Mouse (Mus musculus): ENCODE data around the gene Itln1. TPM values are rescaled to one million over a fixed set of nuclear protein-coding genes. Genes with fewer than 3 reads are reported as not detected.

Gene Itln1
- not detected in 2 replicates for polyA plus RNA-seq (2015; fragmentation: Nextera tagmentation; extraction: Ambion mirVana)

DNA sequence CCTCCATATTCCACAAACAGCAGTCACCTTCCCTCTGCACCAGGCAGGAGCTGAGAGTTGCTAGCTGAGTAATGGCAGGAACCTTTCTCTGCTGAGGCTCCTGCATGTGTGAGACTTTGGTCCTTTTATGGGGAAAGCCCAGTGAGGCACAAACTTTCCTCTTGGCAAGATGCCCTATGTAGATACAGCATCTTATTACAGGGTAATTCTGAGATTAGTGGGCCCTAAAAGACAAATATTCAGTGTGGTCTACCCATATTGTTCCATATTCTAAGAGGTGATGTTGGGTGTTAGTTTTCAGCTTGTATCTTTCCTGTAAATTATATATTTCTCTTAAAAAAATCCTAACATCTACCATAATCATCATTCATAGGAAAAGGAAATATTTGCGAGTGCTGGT lies at the start of gene Itln1:
Itln1 (minus strand) TSS at position 101 of the 400 bp plus-strand sequence.
- Histone ChIP-seq H3K9ac (replicated peaks; ENCODE audit: low read length) (no peak within 1 kb of the TSS), H3K27me3 (ENCODE audit: insufficient read depth, low read length) (no peaks in the 10 kb centered on the region), H3K27ac (ENCODE audit: low read length) (no peak within 1 kb of the TSS), H3K4me2 (replicated peaks; ENCODE audit: low read depth, low read length) (no peak within 1 kb of the TSS), H3K36me3 (ENCODE audit: insufficient read depth, low read length) (no peaks in the 10 kb centered on the region), H3K4me3 (ENCODE audit: low read length) (no peak within 1 kb of the TSS), H3K9me3 (ENCODE audit: low read length) (peaks cover 11% of the 10 kb centered on the region; the same call in 1 of the 2 replicates), H3K4me1 (ENCODE audit: insufficient read depth, low read length) (no peaks in the 10 kb centered on the region)
- no peak for ATAC-seq (ENCODE audit: low FRiP score, low TSS enrichment)
- 93% methylated on average over 1 of the region's 1 CpGs for WGBS

DNA sequence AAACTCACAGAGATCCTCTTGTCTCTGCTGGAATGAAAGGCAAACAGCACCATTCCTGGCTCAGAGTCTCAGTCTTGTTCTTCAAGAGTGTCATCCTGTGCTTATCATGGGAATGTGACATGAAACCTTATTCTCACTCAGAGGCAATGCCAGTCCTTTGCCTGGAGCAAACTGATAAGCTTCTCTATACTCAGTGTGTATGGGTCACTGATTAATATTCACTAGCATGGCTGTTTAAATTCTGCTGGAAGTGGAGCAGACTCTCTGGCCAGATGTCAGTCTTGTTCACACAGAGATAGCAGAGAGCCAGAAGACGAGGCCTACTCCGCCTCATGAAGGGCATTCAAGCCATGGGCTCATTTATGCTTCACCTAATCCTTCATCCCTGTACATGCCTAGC lies 49.5 kb upstream of the Itln1 start:
- no peaks in the 10 kb centered on the region for H3K9me3 ChIP-seq (ENCODE audit: low read length)
- no peak overlapping the region for H3K4me3 ChIP-seq (ENCODE audit: low read length)
- H3K4me2 ChIP-seq (replicated peaks; ENCODE audit: low read depth, low read length), result no peak overlapping the region
- 78% methylated on average over 2 of the region's 2 CpGs for WGBS
- no peak overlapping the region for H3K9ac ChIP-seq (replicated peaks; ENCODE audit: low read length)
- no peaks in the 10 kb centered on the region for H3K36me3 ChIP-seq (ENCODE audit: insufficient read depth, low read length)
- H3K4me1 ChIP-seq (ENCODE audit: insufficient read depth, low read length), result no peaks in the 10 kb centered on the region
- ATAC-seq (ENCODE audit: low FRiP score, low TSS enrichment), result no peak
- H3K27ac ChIP-seq (ENCODE audit: low read length), result no peak overlapping the region
- H3K27me3 ChIP-seq (ENCODE audit: insufficient read depth, low read length), result no peaks in the 10 kb centered on the region

DNA sequence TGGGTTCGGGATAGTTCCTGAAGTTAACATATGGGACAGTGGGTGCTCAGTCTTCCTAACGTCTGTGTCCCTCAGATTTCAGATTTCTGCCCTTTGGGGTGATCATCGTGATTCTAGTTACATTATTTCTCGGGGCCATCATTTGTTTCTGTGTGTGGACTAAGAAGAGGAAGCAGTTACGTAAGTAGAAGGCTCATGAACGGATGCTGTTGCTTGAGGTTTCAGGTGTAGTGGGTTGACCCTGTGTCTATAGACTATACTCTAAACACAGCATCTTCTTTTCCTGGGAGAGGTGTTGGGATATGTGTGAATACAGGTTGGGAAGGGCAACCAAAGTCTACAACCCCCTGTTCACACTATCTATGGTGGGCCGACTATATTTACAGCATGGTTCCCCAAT lies 42.1 kb upstream of the Itln1 start:
- no peaks in the 10 kb centered on the region for H3K9me3 ChIP-seq (ENCODE audit: low read length)
- H3K27me3 ChIP-seq (ENCODE audit: insufficient read depth, low read length), result no peaks in the 10 kb centered on the region
- ATAC-seq (ENCODE audit: low FRiP score, low TSS enrichment), result no peak
- no peak overlapping the region for H3K9ac ChIP-seq (replicated peaks; ENCODE audit: low read length)
- no peak overlapping the region for H3K4me3 ChIP-seq (ENCODE audit: low read length)
- H3K27ac ChIP-seq (ENCODE audit: low read length), result no peak overlapping the region
- H3K36me3 ChIP-seq (ENCODE audit: insufficient read depth, low read length), result no peaks in the 10 kb centered on the region
- no peak overlapping the region for H3K4me2 ChIP-seq (replicated peaks; ENCODE audit: low read depth, low read length)
- no peaks in the 10 kb centered on the region for H3K4me1 ChIP-seq (ENCODE audit: insufficient read depth, low read length)
- WGBS, result 85% methylated on average over 7 of the region's 7 CpGs

DNA sequence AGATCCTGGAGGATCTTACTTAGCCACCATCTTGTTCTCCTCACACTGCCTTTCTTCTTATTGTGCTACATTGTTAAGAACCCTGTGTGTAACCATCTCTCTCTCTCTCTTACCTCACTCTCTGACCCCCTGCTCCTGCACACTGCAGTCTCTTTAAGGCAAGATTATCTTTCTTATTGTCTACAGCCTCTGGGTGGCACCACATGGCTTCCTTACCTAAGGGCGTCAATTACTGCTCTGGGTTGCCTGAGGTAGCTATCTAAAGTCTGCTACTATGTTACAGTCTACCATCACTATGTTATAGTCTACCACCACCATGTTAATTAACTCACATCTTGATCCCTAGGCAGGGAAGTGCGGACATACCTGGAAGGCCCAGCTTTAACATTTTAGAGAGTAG lies 33.3 kb upstream of the Itln1 start:
- H3K27ac ChIP-seq (ENCODE audit: low read length), result no peak overlapping the region
- no peak overlapping the region for H3K4me3 ChIP-seq (ENCODE audit: low read length)
- no peak overlapping the region for H3K9ac ChIP-seq (replicated peaks; ENCODE audit: low read length)
- no peaks in the 10 kb centered on the region for H3K4me1 ChIP-seq (ENCODE audit: insufficient read depth, low read length)
- H3K27me3 ChIP-seq (ENCODE audit: insufficient read depth, low read length), result no peaks in the 10 kb centered on the region
- no peak overlapping the region for H3K4me2 ChIP-seq (replicated peaks; ENCODE audit: low read depth, low read length)
- 59% methylated on average over 2 of the region's 2 CpGs for WGBS
- no peaks in the 10 kb centered on the region for H3K36me3 ChIP-seq (ENCODE audit: insufficient read depth, low read length)
- no peaks in the 10 kb centered on the region for H3K9me3 ChIP-seq (ENCODE audit: low read length)
- no peak for ATAC-seq (ENCODE audit: low FRiP score, low TSS enrichment)

DNA sequence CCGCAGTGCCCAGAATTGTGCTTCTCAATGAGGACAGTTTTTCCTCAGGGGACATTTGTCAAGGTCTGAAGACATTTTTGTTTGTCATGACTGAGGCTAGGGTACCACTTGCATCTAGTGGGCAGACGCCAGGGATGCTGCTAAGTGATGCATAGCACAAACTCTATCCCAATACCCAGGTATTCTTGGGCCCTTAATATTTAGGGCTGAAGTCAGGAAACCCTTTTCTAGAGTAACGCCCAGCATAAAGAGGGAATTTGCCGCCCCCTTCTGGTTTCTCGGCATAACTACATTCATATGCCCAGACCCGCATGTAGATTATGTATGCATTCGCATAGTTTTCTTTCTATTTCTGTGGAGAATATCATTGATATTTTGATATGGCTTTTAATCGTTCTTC lies 31.7 kb upstream of the Itln1 start:
- no peak overlapping the region for H3K9ac ChIP-seq (replicated peaks; ENCODE audit: low read length)
- no peaks in the 10 kb centered on the region for H3K4me1 ChIP-seq (ENCODE audit: insufficient read depth, low read length)
- H3K9me3 ChIP-seq (ENCODE audit: low read length), result no peaks in the 10 kb centered on the region
- H3K27ac ChIP-seq (ENCODE audit: low read length), result no peak overlapping the region
- no peaks in the 10 kb centered on the region for H3K36me3 ChIP-seq (ENCODE audit: insufficient read depth, low read length)
- H3K4me2 ChIP-seq (replicated peaks; ENCODE audit: low read depth, low read length), result no peak overlapping the region
- no peaks in the 10 kb centered on the region for H3K27me3 ChIP-seq (ENCODE audit: insufficient read depth, low read length)
- WGBS, result 22% methylated on average over 8 of the region's 8 CpGs
- peak; percentile 35; the same call in 1 of the 2 replicates for ATAC-seq (ENCODE audit: low FRiP score, low TSS enrichment)
- no peak overlapping the region for H3K4me3 ChIP-seq (ENCODE audit: low read length)

DNA sequence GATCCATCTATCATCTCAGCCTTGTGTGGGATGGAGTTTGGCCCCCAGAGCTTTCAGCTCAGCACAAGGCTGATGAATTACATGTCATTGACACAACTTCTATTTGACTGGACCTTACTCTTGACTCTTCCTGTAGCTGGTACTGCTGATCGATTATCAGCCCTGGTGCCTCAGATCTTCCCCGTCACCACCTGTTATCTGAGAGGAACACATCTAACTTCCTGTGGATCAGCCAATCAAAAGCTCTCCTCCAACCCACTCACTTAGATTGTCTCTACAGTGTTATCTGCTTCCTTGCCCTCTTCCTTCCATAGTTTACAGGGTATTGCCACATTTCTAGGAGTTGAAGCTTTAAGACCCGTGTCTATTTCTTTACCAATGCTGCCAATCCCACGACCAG lies 30.8 kb upstream of the Itln1 start:
- H3K4me1 ChIP-seq (ENCODE audit: insufficient read depth, low read length), result no peaks in the 10 kb centered on the region
- 70% methylated on average over 4 of the region's 4 CpGs for WGBS
- H3K9ac ChIP-seq (replicated peaks; ENCODE audit: low read length), result no peak overlapping the region
- H3K27ac ChIP-seq (ENCODE audit: low read length), result no peak overlapping the region
- no peaks in the 10 kb centered on the region for H3K27me3 ChIP-seq (ENCODE audit: insufficient read depth, low read length)
- ATAC-seq (ENCODE audit: low FRiP score, low TSS enrichment), result no peak
- no peak overlapping the region for H3K4me3 ChIP-seq (ENCODE audit: low read length)
- no peaks in the 10 kb centered on the region for H3K36me3 ChIP-seq (ENCODE audit: insufficient read depth, low read length)
- H3K9me3 ChIP-seq (ENCODE audit: low read length), result no peaks in the 10 kb centered on the region
- H3K4me2 ChIP-seq (replicated peaks; ENCODE audit: low read depth, low read length), result no peak overlapping the region

DNA sequence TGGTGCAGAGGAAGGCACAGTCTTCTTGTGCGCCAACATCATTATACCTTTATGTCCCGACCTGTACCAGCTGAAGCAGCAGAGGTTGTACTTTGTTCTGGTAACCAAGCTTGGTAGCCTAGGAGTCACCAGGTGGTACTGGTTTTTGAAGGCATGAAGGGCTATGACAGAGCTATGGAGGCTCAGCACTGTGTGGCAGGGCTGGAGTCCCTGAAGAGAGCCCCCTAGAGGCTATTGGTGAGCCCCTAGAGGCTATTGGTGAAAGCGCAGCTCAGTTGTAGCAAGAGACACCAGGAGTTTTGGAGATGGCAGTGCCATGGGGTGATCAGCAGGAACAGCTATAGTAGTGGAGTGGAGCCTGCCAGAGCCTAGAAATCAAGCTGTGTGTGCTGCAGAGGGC lies 29.2 kb upstream of the Itln1 start:
- ATAC-seq (ENCODE audit: low FRiP score, low TSS enrichment), result peak; percentile 54; the same call in 1 of the 2 replicates
- Histone ChIP-seq H3K4me1 (ENCODE audit: insufficient read depth, low read length) (no peaks in the 10 kb centered on the region), H3K9ac (replicated peaks; ENCODE audit: low read length) (no peak overlapping the region), H3K4me2 (replicated peaks; ENCODE audit: low read depth, low read length) (no peak overlapping the region), H3K27ac (ENCODE audit: low read length) (no peak overlapping the region), H3K9me3 (ENCODE audit: low read length) (no peaks in the 10 kb centered on the region), H3K4me3 (ENCODE audit: low read length) (no peak overlapping the region), H3K36me3 (ENCODE audit: insufficient read depth, low read length) (no peaks in the 10 kb centered on the region), H3K27me3 (ENCODE audit: insufficient read depth, low read length) (no peaks in the 10 kb centered on the region)
- WGBS, result 58% methylated on average over 3 of the region's 3 CpGs

DNA sequence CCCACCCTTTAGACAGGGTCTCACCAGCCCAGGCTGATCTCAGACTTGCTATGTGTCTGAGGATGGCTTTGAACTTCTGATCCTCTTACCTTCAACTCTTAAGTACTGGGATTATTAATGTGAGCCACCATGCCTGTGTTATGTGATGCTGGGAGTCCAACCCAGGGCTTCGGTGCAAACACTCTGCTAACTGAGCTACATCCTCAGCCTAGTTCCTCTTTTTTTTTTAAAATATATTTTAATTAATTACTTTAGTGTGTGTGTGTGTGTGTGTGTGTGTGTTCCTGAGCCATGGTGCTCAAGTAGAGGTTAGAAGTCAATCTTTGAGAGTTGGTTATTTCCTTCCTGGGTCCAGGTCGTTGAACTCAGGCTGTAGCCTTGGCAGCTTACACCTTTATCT lies 27.9 kb upstream of the Itln1 start:
- Histone ChIP-seq H3K9ac (replicated peaks; ENCODE audit: low read length) (no peak overlapping the region), H3K27ac (ENCODE audit: low read length) (no peak overlapping the region), H3K4me1 (ENCODE audit: insufficient read depth, low read length) (no peaks in the 10 kb centered on the region), H3K4me2 (replicated peaks; ENCODE audit: low read depth, low read length) (no peak overlapping the region), H3K36me3 (ENCODE audit: insufficient read depth, low read length) (no peaks in the 10 kb centered on the region), H3K27me3 (ENCODE audit: insufficient read depth, low read length) (no peaks in the 10 kb centered on the region), H3K9me3 (ENCODE audit: low read length) (no peaks in the 10 kb centered on the region), H3K4me3 (ENCODE audit: low read length) (no peak overlapping the region)
- ATAC-seq (ENCODE audit: low FRiP score, low TSS enrichment), result no peak
- 67% methylated on average over 2 of the region's 2 CpGs for WGBS

DNA sequence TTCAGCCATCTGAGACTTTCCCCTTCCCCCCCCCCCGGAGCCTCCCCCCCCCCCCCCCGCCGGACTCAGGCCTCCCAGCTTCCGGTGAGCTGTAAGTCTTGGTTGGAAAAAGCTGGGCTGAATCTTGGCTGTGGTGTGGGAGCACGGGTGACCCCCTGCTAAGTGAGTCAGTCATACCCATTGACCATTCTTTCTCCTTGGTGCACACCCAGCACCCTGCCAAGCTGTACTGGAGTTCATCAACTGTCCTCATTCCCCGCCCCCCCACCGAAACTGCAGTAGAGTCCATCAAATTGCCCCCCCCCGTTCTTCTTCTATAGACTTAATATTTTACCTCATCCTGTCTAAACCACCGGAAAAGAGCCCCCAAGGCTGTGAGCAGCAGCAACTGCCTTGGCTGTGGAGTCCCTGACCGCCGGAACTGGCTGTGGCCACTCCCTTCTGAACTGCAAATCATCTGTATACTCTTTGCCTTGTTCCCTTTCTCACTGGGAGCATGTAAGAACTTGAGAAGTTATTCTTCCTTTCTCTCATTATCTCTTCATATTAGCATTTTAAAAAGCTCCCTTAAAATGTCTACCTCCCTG lies 26.6 kb upstream of the Itln1 start:
- H3K4me3 ChIP-seq (ENCODE audit: low read length), result no peak overlapping the region
- no peak overlapping the region for H3K9ac ChIP-seq (replicated peaks; ENCODE audit: low read length)
- no peak overlapping the region for H3K27ac ChIP-seq (ENCODE audit: low read length)
- WGBS, result 62% methylated on average over 7 of the region's 11 CpGs
- H3K36me3 ChIP-seq (ENCODE audit: insufficient read depth, low read length), result no peaks in the 10 kb centered on the region
- no peak for ATAC-seq (ENCODE audit: low FRiP score, low TSS enrichment)
- H3K4me1 ChIP-seq (ENCODE audit: insufficient read depth, low read length), result no peaks in the 10 kb centered on the region
- no peak overlapping the region for H3K4me2 ChIP-seq (replicated peaks; ENCODE audit: low read depth, low read length)
- no peaks in the 10 kb centered on the region for H3K9me3 ChIP-seq (ENCODE audit: low read length)
- no peaks in the 10 kb centered on the region for H3K27me3 ChIP-seq (ENCODE audit: insufficient read depth, low read length)

DNA sequence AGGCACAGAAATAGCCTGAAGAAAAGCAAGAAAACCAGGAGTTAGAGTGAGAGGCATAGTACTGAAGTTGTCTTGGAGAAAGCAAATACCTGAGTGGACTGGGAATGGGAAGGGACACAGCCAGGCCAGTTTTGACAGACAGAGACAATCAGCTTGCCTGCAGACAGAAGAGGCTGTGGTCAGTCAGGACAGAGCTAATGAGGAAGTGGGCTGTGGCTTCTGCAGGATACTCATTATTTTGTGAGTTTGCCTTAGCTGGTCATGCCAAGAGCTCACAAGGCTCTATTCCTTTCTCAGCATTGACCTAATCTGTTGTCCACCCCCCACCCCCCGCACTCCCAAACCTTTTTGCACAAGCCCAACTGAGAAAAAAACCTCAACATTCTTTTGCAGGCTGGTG lies 26.1 kb upstream of the Itln1 start:
- H3K4me2 ChIP-seq (replicated peaks; ENCODE audit: low read depth, low read length), result no peak overlapping the region
- H3K9me3 ChIP-seq (ENCODE audit: low read length), result no peaks in the 10 kb centered on the region
- WGBS, result 100% methylated on average over 1 of the region's 1 CpGs
- H3K9ac ChIP-seq (replicated peaks; ENCODE audit: low read length), result no peak overlapping the region
- no peak overlapping the region for H3K4me3 ChIP-seq (ENCODE audit: low read length)
- H3K36me3 ChIP-seq (ENCODE audit: insufficient read depth, low read length), result no peaks in the 10 kb centered on the region
- no peaks in the 10 kb centered on the region for H3K4me1 ChIP-seq (ENCODE audit: insufficient read depth, low read length)
- H3K27ac ChIP-seq (ENCODE audit: low read length), result no peak overlapping the region
- H3K27me3 ChIP-seq (ENCODE audit: insufficient read depth, low read length), result no peaks in the 10 kb centered on the region
- no peak for ATAC-seq (ENCODE audit: low FRiP score, low TSS enrichment)
